Mouse (Mus musculus) ES-E14 (cell line): ENCODE measurements at regions not wholly inside any gene's neighbourhood (a gene's known extent, or its start where the extent isn't known, plus 50 kb on each side); places are given as distances from the start of the nearest gene placed in this dataset.

ENCODE experiments used
- MAFK ChIP-seq: IDR thresholded peaks from 2 replicates; pipeline ENCODE4 v1.6.1; 2014; ENCODE audit warnings: mild to moderate bottlenecking, low read depth, low read length, inconsistent platforms; ENCODE audit not compliant: insufficient read depth
- ZC3H11A ChIP-seq: IDR thresholded peaks from 2 replicates; pipeline ENCODE4 v1.6.1; 2012; ENCODE audit warnings: low read depth, mild to moderate bottlenecking, inconsistent platforms, low read length, borderline replicate concordance
- ZNF384 ChIP-seq: IDR thresholded peaks from 2 replicates; pipeline ENCODE4 v1.6.1; 2012; ENCODE audit warnings: low read depth, low read length, inconsistent platforms

GRCm38 (mm10) chr13:63699624-63700023, 115.4 kb upstream of the Ercc6l2 start:
- TF ChIP-seq ZC3H11A, result no peak
- no peak for TF ChIP-seq MAFK
- TF ChIP-seq ZNF384, result no peak
